Mouse (Mus musculus) thymus, adult 2 months (tissue): ENCODE data around the gene Gm21149.
"Not testable (repeated sequence)": the region's sequence is repeated elsewhere in the genome, so short reads cannot be mapped to it uniquely, and the experiment has no call there.

ENCODE experiments used
- CTCF ChIP-seq: fragments of 200-500 bp; IDR thresholded peaks from 2 replicates; pipeline ENCODE4 v1.5.1; 2012; ENCODE audit warnings: mild to moderate bottlenecking, control low read depth, low read length, moderate library complexity, borderline replicate concordance; ENCODE audit not compliant: control insufficient read depth, poor library complexity, insufficient read depth; ENCODE audit errors: extremely low read depth
- POLR2A ChIP-seq: fragments of 200-500 bp; IDR thresholded peaks from 2 replicates; pipeline ENCODE4 v1.6.1; 2012; ENCODE audit warnings: mild to moderate bottlenecking, low read length, control low read depth, moderate library complexity; ENCODE audit not compliant: control insufficient read depth, poor library complexity, insufficient read depth; ENCODE audit errors: extremely low read depth

DNA sequence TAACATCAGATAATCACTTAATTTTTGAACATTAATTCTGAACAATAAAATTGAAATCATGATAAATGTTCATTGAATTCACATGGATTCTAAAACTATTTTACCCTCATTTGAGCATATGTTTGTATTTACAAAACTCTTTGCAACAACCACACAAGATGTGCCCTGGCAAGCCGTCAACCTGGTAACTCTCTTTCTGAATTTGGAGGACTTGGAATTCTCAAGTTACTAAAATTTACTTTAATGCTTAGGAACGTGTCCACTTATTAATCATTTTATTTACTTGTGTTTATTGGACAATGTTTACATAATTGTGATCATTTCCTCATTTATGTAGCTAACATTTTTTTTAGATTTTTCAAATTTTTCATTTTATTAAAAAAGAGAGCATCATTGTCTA lies 40.8 kb upstream of the Gm21149 start:
- TF ChIP-seq CTCF, POLR2A: not testable (repeated sequence)
